Mouse (Mus musculus) liver, embryonic 14.5 days (tissue): ENCODE data around the gene Atp2b1.

Source experiments
- CTCF ChIP-seq: IDR thresholded peaks from 2 replicates; pipeline ENCODE4 v1.5.1; 2016; ENCODE audit warnings: antibody characterized with exemption, low read depth, control low read depth
- EP300 ChIP-seq: IDR thresholded peaks from 2 replicates; pipeline ENCODE4 v1.6.1; 2016; ENCODE audit warnings: antibody characterized with exemption, low read depth

- TF ChIP-seq CTCF (no peak), EP300 (no peak)
Observed at GRCm38 (mm10) chr10:98913610-98913960, 621 bp upstream of the Atp2b1 start.
